ENCODE assay signal across 8 mouse cellular contexts in the genomic region with DNA sequence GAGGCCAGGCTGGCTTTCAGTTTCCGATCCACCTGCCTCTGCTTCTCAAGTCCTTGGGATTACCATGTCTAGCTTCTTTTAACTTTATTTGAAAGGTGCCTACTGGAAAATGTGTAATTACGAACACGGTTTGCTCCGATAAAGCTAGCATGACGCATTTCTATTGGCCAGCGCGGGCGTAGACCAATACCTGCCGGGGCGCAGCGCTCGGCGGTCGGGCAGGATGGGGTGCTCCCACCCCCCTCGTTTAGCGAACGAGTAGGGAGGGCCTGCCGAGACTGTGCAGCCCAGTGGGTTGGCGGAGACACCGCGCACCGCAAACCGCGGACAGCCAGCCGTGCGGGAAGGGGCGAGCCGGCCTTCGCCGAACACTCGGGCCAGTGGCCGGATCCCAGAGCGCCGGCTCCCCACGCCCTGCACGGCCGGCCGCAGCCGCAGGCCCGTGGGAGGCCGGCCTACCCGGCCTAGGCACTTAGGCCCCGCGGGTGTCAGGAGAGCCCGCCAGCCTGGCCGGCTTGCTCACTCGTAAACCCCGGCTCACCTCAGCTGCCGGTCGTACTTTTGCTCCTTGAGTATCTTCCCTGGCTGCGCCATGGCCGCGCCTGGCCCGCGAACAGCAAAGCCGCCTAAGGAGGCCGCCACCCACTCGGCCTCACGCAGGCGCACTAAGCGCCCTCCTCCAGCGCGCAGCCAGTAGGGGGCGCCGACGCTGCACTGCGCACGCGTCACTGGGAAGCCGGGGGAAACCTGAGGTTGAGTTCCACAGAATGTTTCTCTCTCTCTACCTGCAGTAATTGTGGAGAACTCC. TPM values are rescaled to one million over a fixed set of nuclear protein-coding genes. Genes with fewer than 3 reads are reported as not detected.
A peak's percentile ranks its signal among the peaks of the same experiment; 100 is the strongest.
DNase-seq lines count a peak whose midpoint lies in the region; ATAC-seq and TF ChIP-seq lines count a peak whose summit lies in the region.

A gene (minus strand): TSS at position 667 of the 808 bp plus-strand sequence.
A gene (plus strand): TSS at position 719 of the 808 bp plus-strand sequence.

- no peaks in the 10 kb centered on the region for H3K9me3 ChIP-seq in E14TG2a.4 (ENCODE audit: low read length)
- H3K9me3 ChIP-seq in forebrain, embryonic 12.5 days = no peaks in the 10 kb centered on the region
- H3K9me3 ChIP-seq in heart, postnatal 0 days (replicated peaks; ENCODE audit: control insufficient read depth, low read length) = no peaks in the 10 kb centered on the region
- no peaks in the 10 kb centered on the region for H3K9me3 ChIP-seq in liver, embryonic 16.5 days (replicated peaks; ENCODE audit: control insufficient read depth, low read length)
- H3K9me3 ChIP-seq in neural tube, embryonic 13.5 days = no peaks in the 10 kb centered on the region

- peak within 1 kb of the TSS; percentile 76 for H3K27ac ChIP-seq in forebrain, embryonic 12.5 days
- H3K27ac ChIP-seq in heart, postnatal 0 days (ENCODE audit: low read depth) = peak within 1 kb of the TSS; percentile 79
- peak within 1 kb of the TSS; percentile 48 for H3K27ac ChIP-seq in liver, embryonic 16.5 days (ENCODE audit: low read length)
- H3K27ac ChIP-seq in neural tube, embryonic 13.5 days (replicated peaks) = peak within 1 kb of the TSS; percentile 86
- H3K27ac ChIP-seq in testis, adult 2 months (ENCODE audit: control insufficient read depth, insufficient read depth, low read depth, low read length) = peak within 1 kb of the TSS; percentile 91

- no peak for TF ChIP-seq EP300 in heart, postnatal 0 days (IDR thresholded peaks at IDR 0.05; ENCODE audit: low read depth)

- H3K36me3 ChIP-seq in E14TG2a.4 (ENCODE audit: insufficient read depth, low read length) = peaks cover 16% of the 10 kb centered on the region
- H3K36me3 ChIP-seq in forebrain, embryonic 12.5 days (replicated peaks) = peaks cover 11% of the 10 kb centered on the region
- peaks cover 11% of the 10 kb centered on the region for H3K36me3 ChIP-seq in heart, postnatal 0 days (replicated peaks; ENCODE audit: control insufficient read depth, insufficient read depth, low read length)
- H3K36me3 ChIP-seq in liver, embryonic 16.5 days (ENCODE audit: control insufficient read depth, insufficient read depth) = peaks cover 4% of the 10 kb centered on the region
- peaks cover 11% of the 10 kb centered on the region for H3K36me3 ChIP-seq in neural tube, embryonic 13.5 days
- H3K36me3 ChIP-seq in testis, adult 2 months (ENCODE audit: control insufficient read depth, insufficient read depth, low read length) = no peaks in the 10 kb centered on the region

- ATAC-seq in forebrain, embryonic 12.5 days (ENCODE audit: low FRiP score) = peak; percentile 98
- ATAC-seq in heart, postnatal 0 days (ENCODE audit: insufficient read depth, low read depth) = peak; percentile 96
- peak; percentile 93 for ATAC-seq in liver, embryonic 16.5 days (ENCODE audit: low read depth)
- peak; percentile 97 for ATAC-seq in neural tube, embryonic 13.5 days (ENCODE audit: low read depth)

- DNase-seq in c-Kit-positive CD71-positive TER-119-positive erythroid progenitor cells, embryonic 14.5 days (ENCODE audit: low spot score) = peak; percentile 91
- peak; percentile 86 for DNase-seq in heart, postnatal 0 days (ENCODE audit: low spot score)
- DNase-seq in kidney, postnatal 4 days = peak; percentile 95 to 96

- peak within 1 kb of the TSS; percentile 95 for H3K9ac ChIP-seq in forebrain, embryonic 12.5 days
- peak within 1 kb of the TSS; percentile 94 for H3K9ac ChIP-seq in heart, postnatal 0 days (replicated peaks; ENCODE audit: low read depth, low read length)
- peak within 1 kb of the TSS; percentile 87 for H3K9ac ChIP-seq in liver, embryonic 16.5 days (ENCODE audit: low read depth, low read length)
- peak within 1 kb of the TSS; percentile 94 for H3K9ac ChIP-seq in neural tube, embryonic 13.5 days

- H3K27me3 ChIP-seq in E14TG2a.4 (ENCODE audit: insufficient read depth, low read length) = peaks cover 19% of the 10 kb centered on the region
- H3K27me3 ChIP-seq in forebrain, embryonic 12.5 days = peaks cover 21% of the 10 kb centered on the region
- 0 out of 2 replicates have a peak, but pooled peaks cover 12% of the 10 kb centered on the region for H3K27me3 ChIP-seq in heart, postnatal 0 days (ENCODE audit: control insufficient read depth, insufficient read depth, low read length)
- peaks cover 3% of the 10 kb centered on the region; the same call in 1 of the 2 replicates for H3K27me3 ChIP-seq in liver, embryonic 16.5 days (ENCODE audit: control insufficient read depth, insufficient read depth, low read depth, low read length)
- peaks cover 21% of the 10 kb centered on the region for H3K27me3 ChIP-seq in neural tube, embryonic 13.5 days
- H3K27me3 ChIP-seq in testis, adult 2 months (ENCODE audit: control insufficient read depth, insufficient read depth, low read length) = no peaks in the 10 kb centered on the region

- peak; percentile 93 for TF ChIP-seq POLR2A in testis, adult 2 months (IDR thresholded peaks at IDR 0.05; ENCODE audit: control insufficient read depth, low read depth, low read length)

- H3K4me1 ChIP-seq in E14TG2a.4 (replicated peaks; ENCODE audit: low read depth, low read length) = peaks cover 20% of the 10 kb centered on the region
- H3K4me1 ChIP-seq in forebrain, embryonic 12.5 days = peaks cover 21% of the 10 kb centered on the region
- H3K4me1 ChIP-seq in heart, postnatal 0 days (ENCODE audit: control insufficient read depth, insufficient read depth) = peaks cover 13% of the 10 kb centered on the region
- peaks cover 24% of the 10 kb centered on the region for H3K4me1 ChIP-seq in liver, embryonic 16.5 days (ENCODE audit: control insufficient read depth, low read depth, low read length)
- peaks cover 29% of the 10 kb centered on the region for H3K4me1 ChIP-seq in neural tube, embryonic 13.5 days (replicated peaks)
- peaks cover 6% of the 10 kb centered on the region for H3K4me1 ChIP-seq in testis, adult 2 months (ENCODE audit: control insufficient read depth, insufficient read depth, low read length)

- H3K4me3 ChIP-seq in E14TG2a.4 (replicated peaks; ENCODE audit: low read length) = peak within 1 kb of the TSS; percentile 97
- peak within 1 kb of the TSS; percentile 95 for H3K4me3 ChIP-seq in forebrain, embryonic 12.5 days (replicated peaks)
- H3K4me3 ChIP-seq in heart, postnatal 0 days (ENCODE audit: low read depth, low read length) = peak within 1 kb of the TSS; percentile 94
- peak within 1 kb of the TSS; percentile 87 for H3K4me3 ChIP-seq in liver, embryonic 16.5 days (ENCODE audit: low read depth, low read length)
- H3K4me3 ChIP-seq in neural tube, embryonic 13.5 days = peak within 1 kb of the TSS; percentile 92
- H3K4me3 ChIP-seq in testis, adult 2 months (ENCODE audit: control insufficient read depth, low read depth, low read length) = peak within 1 kb of the TSS; percentile 99

- under 1% methylated on average over 66 of the region's 70 CpGs for WGBS in forebrain, embryonic 12.5 days
- WGBS in heart, postnatal 0 days = under 1% methylated on average over 69 of the region's 70 CpGs
- WGBS in liver, embryonic 16.5 days (ENCODE audit: insufficient replicate concordance) = under 1% methylated on average over 70 of the region's 70 CpGs
- WGBS in neural tube, embryonic 13.5 days = under 1% methylated on average over 69 of the region's 70 CpGs

- TF ChIP-seq CTCF in E14TG2a.4 (conservative IDR thresholded peaks at IDR 0.05; ENCODE audit: low read length) = peak; percentile 11; the same call in 1 of the 2 replicates
- TF ChIP-seq CTCF in heart, postnatal 0 days (IDR thresholded peaks at IDR 0.05; ENCODE audit: low read depth) = peak; percentile 98
- peak; percentile 97 for TF ChIP-seq CTCF in testis, adult 2 months (IDR thresholded peaks at IDR 0.05; ENCODE audit: control insufficient read depth, insufficient read depth, insufficient replicate concordance, low read depth, low read length)

- peak within 1 kb of the TSS; percentile 63 for H3K4me2 ChIP-seq in forebrain, embryonic 12.5 days
- H3K4me2 ChIP-seq in heart, postnatal 0 days (ENCODE audit: low read depth, low read length) = peak within 1 kb of the TSS; percentile 89
- peak within 1 kb of the TSS; percentile 82 for H3K4me2 ChIP-seq in liver, embryonic 16.5 days (ENCODE audit: low read depth, low read length)
- H3K4me2 ChIP-seq in neural tube, embryonic 13.5 days = peak within 1 kb of the TSS; percentile 72

RNA-seq across cellular contexts. Expression of the first gene that starts in this region (rescaled TPM):
- 124 and 128 TPM in 2 replicates for polyA plus RNA-seq in forebrain, embryonic 12.5 days (2016; fragmentation: Nextera tagmentation; extraction: Ambion mirVana)
- 28.9 and 45.5 TPM in 2 replicates for total RNA-seq in heart, postnatal 0 days (2014; rRNA removed; ENCODE audit: low replicate concordance)
- polyA plus RNA-seq in heart, postnatal 0 days (2015; fragmentation: Nextera tagmentation; extraction: Ambion mirVana) = 66.3 and 66.6 TPM in 2 replicates
- polyA plus RNA-seq in liver, embryonic 16.5 days (2015; fragmentation: Nextera tagmentation; extraction: Ambion mirVana) = 23.0 and 28.5 TPM in 2 replicates
- 108 and 113 TPM in 2 replicates for polyA plus RNA-seq in neural tube, embryonic 13.5 days (2015; fragmentation: Nextera tagmentation; extraction: Ambion mirVana)
- polyA plus RNA-seq in testis, adult 2 months (2012; rRNA removed) = 15.9 and 26.0 TPM in 2 replicates

RNA-seq across cellular contexts. Expression of the second gene that starts in this region (rescaled TPM):
- polyA plus RNA-seq in forebrain, embryonic 12.5 days (2016; fragmentation: Nextera tagmentation; extraction: Ambion mirVana) = 1.5 and 1.6 TPM in 2 replicates
- total RNA-seq in heart, postnatal 0 days (2014; rRNA removed; ENCODE audit: low replicate concordance) = 0.99 and 2.3 TPM in 2 replicates
- 3.0 and 3.6 TPM in 2 replicates for polyA plus RNA-seq in heart, postnatal 0 days (2015; fragmentation: Nextera tagmentation; extraction: Ambion mirVana)
- polyA plus RNA-seq in liver, embryonic 16.5 days (2015; fragmentation: Nextera tagmentation; extraction: Ambion mirVana) = 2.0 and 3.4 TPM in 2 replicates
- polyA plus RNA-seq in neural tube, embryonic 13.5 days (2015; fragmentation: Nextera tagmentation; extraction: Ambion mirVana) = 2.2 and 2.3 TPM in 2 replicates
- polyA plus RNA-seq in testis, adult 2 months (2012; rRNA removed) = 5.4 and 7.1 TPM in 2 replicates

Comparison
In these comparisons a context has a peak if more than half of its experiments do, and no peak if none do; other contexts are left out.
1. Peak in every context shown above with its lines: DNase-seq, ATAC-seq, H3K4me3 ChIP-seq and H3K27ac ChIP-seq.
2. CTCF ChIP-seq: peak in every context shown above with its lines; median percentile 98 in heart, postnatal 0 days; 97 in testis, adult 2 months; 11 in E14TG2a.4.